Mouse (Mus musculus) gastrocnemius, postnatal 25 days (tissue): ENCODE measurements around the gene Lhb. TPM values are rescaled to one million over a fixed set of nuclear protein-coding genes. Genes with fewer than 3 reads are reported as not detected.
"Not testable (repeated sequence)": the region's sequence is repeated elsewhere in the genome, so short reads cannot be mapped to it uniquely, and the experiment has no call there.

Experiments used
- DNase-seq: peaks from one replicate; pipeline ENCODE4 v3.0.0; 2022
- total RNA-seq, 2 experiments: library from RNA; stranded (reverse); gene quantifications; 1 replicate in 1 of 2; 2 replicates in 1 of 2; pipeline ENCODE4 v1.2.3; 2021

Lhb gene
- total RNA-seq, 2 experiments from 2014 or later: 1.6 TPM; not detected in 1

GRCm38 (mm10) chr7:45455932-45456696, 35.5 kb downstream of the Lhb start:
- DNase-seq: no peak

GRCm38 (mm10) chr7:45456721-45457203, 36.1 kb downstream of the Lhb start:
- DNase-seq: no peak

DNA sequence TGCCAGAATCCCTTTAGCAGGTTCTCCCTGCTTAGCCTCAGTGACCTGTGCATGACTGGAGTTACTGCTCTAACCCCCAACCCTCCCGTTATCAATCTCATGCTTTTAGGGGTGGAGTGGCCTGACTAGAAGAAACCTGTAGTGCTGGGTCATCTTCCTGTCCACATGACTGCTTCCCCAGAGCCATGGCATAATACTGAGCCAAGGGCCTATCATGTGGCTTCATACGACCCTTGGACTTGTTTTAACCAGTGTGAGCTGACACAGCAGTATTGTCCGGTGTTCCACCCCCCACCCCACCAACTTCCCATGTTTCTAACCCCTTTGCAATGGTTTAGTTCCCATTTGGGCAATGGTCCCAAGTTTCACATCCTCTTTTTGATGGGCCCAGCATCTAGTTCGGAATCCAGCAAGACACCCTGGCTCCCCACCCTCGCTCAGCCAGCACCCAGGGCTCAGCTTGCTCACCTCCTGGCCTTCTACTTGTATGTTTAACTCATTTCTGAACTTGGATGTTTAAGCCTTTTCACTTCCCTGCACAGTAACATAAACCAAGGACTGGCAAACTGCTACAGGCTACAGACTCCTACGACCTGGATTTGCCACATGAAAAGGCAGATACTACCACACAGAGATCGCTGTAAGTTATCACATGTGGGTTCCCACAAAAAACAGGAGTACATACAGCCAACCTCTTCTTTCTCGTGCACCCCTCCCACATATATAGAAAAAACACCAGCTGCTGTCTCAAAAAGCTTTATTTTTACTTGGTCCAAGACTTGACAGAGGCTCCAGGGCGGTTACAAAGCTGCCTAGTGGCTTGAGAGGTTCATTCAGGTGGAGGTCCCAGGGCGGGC, 36.8 kb downstream of the Lhb start:
- DNase-seq: peak; percentile 48

DNA sequence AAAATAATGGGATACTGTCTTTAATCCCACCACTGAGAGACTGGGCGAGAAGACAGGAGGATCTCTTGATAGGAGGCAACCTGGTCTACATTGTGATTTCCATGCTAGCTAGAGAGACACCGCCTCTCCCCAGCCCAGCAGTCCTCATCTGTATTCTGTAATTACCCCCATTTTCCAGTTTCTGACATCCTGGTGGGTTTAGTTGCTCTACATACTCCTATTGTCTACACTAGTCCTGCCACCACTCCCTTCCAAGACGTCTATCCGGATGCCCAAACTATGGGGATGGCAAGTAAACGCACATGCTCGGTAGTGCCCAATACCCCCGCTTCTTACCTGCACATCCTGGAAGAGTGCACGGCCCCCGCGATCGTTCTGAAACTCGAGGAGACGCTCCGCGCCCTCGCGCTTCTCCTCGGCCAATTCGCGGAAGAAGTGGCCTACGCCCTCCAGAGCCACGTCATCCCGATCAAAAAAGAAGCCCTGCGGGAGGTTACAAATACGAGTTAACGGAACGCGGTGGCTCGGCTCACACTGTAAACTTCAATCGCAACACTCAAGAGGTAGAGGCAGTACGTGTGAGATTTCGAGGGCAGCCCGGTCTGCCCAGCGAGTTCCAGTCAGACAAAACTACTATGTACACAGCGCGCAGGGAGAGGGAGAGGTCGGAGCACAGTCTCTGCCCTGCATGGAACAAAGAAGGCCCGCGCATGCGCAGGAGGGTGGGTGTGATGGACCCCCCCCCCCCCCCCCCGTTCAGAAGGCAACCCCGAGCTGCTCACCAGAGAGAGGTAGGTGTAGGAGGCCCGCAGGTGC, 38.3 kb downstream of the Lhb start:
- DNase-seq: peak; percentile 71

DNA sequence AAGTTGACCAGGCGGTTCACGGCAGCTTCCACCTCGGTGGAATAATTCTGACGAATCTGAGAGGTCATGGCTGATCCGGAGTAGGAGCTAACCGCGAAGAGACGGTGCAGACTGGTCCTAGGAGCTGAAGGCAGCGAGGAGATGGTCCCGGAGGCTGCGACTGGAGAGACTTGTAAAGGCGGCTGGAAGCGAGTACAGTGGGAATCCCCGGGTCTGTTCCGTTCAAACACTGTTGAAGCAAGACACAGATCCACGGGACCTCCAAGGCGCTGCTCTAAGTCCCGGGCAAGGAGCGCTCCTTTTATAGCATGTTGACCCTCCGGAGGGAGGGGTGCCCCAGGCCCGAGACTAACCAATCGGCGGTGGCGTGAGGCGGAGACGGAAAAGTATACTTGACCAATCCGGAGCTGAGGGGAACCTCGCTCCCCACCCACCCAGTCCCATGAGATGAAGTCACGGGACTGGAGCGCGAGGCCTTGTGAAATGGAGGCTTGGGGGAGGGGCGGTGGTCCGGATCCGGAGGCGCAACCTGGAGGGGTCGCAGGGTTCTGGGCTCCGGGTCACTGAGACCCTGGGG, 39.0 kb downstream of the Lhb start, which contains the start of gene Ftl1:
Gene Ftl1 (minus strand): TSS at position 321 of the 577 bp plus-strand sequence.
- DNase-seq: peak; percentile 98

DNA sequence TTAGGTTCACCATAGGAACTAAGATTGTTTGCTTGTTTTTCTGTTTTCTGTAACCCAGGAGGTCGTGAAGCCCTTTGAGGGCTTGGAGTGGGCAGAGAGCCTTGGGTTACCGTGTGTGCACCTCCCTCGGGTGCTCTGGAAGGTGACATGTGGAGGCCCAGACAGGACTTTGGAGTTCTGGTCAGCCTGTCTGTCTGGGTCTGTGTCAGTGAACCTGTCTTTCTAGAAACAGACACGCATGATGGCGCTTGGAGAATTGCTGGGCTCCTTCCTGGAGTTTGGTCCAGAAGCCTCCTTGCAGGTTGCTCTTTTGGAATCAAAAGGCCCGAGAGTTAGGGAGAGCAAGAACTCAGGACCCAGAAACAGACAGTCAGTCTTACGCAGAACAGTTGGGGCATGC, 39.8 kb downstream of the Lhb start:
- no peak for DNase-seq

DNA sequence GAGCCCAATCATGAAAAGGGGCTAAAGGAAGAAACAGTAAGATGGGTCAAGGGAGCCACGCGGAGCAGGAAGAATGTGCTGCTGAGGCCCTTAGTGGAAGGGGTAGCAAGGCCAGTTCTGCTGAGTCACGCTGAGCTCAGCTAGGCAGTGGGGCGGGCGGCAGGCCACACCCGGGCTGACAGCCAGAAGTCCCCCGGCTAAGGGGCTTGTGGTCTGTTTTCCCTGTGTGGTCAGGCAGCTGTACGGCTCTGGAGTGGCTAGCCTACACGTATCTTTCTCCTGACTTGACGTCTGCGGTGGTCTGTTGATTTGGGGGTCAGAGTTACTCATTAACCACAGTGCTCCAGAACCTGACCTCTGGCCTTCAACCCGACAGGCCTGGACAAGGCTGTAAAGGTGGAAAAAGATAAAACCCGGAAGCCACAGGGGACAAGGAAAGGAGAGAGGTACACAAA, 40.3 kb downstream of the Lhb start:
- DNase-seq: peak; percentile 67

DNA sequence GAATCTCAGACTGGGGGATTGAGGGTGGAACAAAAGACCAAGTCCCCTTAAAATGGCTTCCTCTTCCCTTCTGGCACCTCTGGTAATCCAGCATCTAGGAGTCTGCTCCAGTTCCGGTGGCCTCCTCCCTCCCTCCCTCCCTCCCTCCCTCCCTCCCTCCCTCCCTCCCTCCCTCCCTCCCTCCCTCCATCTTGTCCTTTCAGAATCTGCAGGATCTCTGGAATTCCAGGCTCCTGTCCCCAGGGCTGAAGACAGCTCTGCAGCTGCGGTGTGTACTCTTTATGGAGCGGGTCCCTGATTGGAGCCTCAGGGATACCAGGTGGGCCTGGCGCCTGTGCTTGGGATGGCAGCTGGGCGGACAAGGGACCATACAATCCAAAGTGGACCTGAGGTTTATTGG, 40.7 kb downstream of the Lhb start:
- no peak for DNase-seq

GRCm38 (mm10) chr7:45461781-45462180, 41.2 kb downstream of the Lhb start:
- DNase-seq: no peak

GRCm38 (mm10) chr7:45462325-45462724, 41.7 kb downstream of the Lhb start:
- DNase-seq: no peak

DNA sequence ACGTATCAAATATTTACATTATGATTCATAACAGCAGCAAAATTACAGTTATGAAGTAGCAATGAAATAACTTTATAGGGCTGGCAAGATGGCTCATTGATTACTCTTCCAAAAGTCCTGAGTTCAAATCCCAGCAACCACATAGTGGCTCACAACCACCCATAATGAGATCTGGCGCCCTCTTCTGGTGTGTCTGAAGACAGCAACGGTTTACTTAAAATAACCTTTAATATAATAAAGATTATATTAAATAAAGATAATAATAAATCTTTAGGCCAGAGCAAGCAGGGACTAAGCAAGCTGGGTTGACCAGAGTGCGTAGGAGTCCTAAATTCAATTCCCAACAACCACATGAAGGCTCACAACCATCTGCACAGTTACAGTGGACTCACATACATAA, 42.2 kb downstream of the Lhb start:
- DNase-seq: not testable (repeated sequence)

GRCm38 (mm10) chr7:45463987-45464778, 43.6 kb downstream of the Lhb start:
- no peak for DNase-seq

- DNase-seq: no peak
Observed at GRCm38 (mm10) chr7:45465112-45465511, 44.5 kb downstream of the Lhb start.

- no peak for DNase-seq
Observed at GRCm38 (mm10) chr7:45465549-45465948, 44.9 kb downstream of the Lhb start.

GRCm38 (mm10) chr7:45466283-45467089, 45.9 kb downstream of the Lhb start, which contains the start of gene Bax:
Gene Bax (minus strand): TSS chr7:45466898.
- DNase-seq: peak; percentile 92

DNA sequence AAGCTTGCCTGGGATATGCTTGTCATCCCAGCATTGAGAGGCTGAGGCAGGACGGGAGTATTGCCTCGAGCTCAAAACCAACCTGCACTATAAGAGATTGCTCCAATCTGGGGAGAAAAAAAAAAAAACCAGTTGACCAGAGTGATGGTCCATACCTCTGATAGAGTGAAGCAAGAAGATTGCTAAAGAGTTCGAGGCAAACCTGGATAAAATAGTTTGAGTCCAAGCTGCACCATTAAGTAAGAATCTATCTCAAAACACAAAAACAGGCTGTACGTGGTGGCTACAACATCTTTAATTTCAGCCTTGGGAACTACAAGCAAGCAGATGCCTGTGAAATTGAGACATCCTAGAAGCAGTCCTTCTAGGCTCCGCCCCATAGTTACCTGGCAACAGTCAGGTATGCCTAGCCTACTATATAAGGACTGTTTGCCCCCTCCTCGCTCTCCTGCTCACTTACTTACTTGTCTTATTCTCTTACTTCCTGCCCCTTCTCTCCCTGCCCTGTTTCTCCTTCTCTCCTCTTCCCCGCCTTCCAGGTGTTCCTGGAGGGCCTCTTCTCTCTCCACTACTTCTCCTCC, 46.6 kb downstream of the Lhb start:
- DNase-seq: no peak

GRCm38 (mm10) chr7:45470869-45471268, 50.2 kb downstream of the Lhb start:
- DNase-seq: no peak
